Mouse (Mus musculus): ENCODE measurements around the gene Sec23b.

The Sec23b gene

GRCm38 (mm10) chr2:144601576-144601975, 45.5 kb downstream of the Sec23b start:
- DNase-seq (ENCODE audit: inconsistent ontology term): no peak

DNA sequence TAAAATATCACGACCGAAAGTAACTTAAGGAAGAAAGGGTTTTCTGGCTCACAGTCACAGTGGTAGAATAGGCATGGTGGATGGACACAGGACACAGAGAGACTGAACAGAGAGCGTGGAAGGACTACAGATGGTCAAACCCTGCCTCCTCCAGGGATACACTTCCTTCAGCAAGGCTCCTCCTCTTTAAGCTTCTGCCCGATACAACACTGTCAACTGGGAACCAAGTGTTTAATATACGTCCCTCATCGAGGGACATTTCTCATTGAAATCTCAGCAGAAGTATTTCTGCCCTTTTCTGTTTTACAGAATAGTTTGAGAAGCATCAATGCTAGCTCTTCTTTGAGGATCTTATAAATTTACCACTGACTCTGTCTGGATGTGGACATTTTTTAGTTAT, 57.9 kb downstream of the Sec23b start:
- DNase-seq (ENCODE audit: inconsistent ontology term): no peak

DNA sequence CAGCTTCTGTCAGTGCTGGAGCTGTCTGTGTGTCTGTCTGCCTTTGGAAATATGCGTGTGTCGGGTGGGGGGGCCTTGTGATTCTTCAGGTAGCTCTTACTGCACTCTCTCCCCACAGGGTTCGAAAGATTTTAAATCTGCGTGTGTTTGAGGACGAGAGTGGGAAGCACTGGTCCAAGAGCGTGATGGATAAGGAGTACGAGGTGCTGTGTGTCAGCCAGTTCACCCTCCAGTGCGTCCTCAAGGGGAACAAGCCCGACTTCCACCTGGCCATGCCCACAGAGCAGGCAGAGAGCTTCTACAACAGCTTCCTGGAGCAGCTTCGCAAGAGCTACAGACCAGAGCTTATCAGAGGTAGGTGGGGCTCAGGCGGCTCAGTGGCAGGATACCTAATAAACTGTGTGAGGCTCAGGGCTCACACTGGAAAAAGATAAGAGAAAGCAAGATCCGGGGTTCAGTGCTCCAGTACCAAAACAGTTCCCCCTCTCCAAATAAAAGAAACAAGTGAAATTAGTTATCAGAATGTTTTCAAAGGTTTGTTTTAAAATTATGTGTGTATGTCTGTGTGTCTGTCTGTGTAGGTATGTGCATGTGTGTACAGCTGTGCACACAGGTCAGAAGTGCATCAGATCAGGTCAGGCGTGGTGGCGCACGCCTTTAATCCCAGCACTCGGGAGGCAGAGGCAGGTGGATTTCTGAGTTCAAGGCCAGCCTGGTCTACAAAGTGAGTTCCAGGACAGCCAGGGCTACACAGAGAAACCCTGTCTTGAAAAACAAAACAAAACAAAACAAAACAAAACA, 61.2 kb downstream of the Sec23b start:
- no peak for DNase-seq (ENCODE audit: inconsistent ontology term)

- no peak for DNase-seq (ENCODE audit: inconsistent ontology term)
Measured at GRCm38 (mm10) chr2:144621491-144621890, 65.5 kb downstream of the Sec23b start.

DNA sequence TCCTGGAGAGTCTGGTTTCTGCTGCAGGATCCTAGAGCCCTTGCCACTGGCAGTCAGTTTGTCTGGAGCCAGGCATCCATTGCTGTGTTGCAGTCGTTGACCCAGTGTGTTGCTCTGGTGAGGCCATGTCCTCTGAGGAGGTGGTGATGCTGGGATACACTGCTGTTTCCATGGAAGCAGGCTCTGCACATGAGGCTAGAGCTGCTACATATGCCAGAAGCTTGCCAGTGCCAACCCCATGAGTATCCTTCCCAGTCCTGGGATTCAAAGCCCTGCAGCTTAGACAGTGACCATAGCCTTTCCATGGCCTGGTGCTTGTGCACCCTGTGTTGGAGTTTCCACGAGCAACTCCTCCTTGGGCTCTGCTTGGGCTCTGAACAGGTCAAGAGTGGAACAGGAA, 77.5 kb downstream of the Sec23b start:
- DNase-seq (ENCODE audit: inconsistent ontology term): no peak

DNA sequence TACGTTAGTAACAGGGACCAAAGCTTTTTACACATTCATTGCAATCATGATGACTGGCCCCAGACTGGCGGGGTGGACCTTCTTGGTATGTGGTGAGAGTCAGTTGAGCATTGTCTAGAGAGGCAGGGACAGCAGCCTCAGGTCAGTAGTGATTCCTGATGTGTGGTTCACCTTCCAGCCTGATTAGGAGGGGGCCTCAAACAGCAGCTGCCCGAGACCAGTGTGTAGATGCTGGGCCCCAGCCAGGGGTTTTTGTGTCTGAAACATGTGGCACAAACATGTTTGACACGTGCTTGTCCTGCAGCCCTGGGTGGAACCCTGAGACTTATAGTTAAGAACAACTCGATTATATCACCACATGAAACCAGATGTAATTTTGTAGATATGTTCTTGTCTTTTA, 78.2 kb downstream of the Sec23b start:
- DNase-seq (ENCODE audit: inconsistent ontology term): no peak

DNA sequence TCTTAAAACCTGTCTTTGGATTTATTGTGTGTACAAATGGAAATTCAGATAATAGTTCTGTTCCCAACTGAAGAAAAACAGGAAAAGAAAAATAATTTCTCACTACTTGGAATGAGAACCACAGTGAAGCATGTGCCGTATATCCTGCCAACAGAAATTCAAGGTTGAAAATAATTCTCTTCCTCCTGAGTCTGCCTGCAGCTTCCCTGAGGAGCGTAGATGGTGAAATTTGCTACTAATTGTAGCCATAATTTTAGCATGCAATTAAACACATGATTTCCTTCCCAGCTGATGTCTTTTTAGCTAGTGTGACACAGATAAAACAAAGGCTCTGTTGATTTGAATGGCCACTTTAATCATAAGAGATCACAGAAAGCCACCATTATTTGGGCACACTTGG, 78.7 kb downstream of the Sec23b start:
- DNase-seq (ENCODE audit: inconsistent ontology term): no peak

GRCm38 (mm10) chr2:144635644-144636320, 79.8 kb downstream of the Sec23b start:
- no peak for DNase-seq (ENCODE audit: inconsistent ontology term)

- DNase-seq (ENCODE audit: inconsistent ontology term): no peak
Measured at GRCm38 (mm10) chr2:144637204-144637603, 81.2 kb downstream of the Sec23b start.

DNA sequence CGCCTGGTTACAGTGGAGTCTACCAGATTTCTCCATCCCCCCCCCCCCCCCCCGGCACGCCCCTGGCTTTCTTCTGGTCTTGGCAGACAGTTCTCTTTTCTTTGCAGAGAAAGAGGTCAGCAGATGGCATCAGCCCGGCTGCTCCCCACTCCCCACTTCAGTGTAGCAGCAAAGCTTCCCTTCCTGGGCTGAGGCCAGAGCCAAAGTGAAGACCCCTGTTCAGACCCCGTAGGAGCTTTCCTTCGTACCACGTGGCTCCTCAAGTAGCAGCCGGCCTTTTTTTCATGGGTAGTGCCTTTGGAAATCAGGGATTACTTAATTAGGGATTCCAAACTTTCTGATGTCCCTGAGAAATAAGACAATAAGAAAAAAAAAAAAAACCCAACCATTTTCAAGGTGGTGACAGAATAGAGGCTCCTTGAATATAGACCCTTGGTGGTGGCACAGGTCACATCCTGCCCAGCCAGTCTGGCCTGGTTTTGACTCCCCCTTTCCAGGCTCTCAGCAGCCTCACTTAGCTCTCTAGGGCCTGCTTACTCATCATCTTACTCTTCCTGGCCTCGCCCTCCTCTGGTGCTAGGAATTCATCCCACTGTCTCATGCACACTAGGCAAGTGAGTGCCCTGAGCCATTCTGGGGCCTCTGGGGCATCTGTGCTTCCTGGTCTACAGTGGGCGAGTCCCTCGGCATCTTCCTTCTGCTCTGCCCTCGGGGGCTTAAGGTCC, 81.8 kb downstream of the Sec23b start:
- DNase-seq (ENCODE audit: inconsistent ontology term): no peak

DNA sequence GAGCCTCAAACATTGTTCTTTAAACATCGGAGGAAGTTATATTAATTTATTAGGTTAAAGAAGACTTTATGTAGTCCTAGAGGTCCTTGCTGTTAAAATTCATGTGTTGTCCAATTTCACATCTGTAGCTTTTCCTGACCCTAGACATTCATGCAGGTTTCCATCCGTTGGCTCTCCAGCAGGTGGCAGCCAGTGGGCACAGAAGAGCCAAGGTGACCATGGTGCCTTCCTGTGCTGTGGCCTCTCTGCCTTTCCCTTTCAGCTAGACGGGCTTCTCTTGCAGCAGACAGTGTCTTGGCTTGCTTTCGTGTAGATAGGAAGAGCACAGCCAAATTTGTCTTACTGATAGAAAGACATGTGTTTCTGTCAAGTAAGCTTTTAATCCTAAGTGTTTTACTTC, 82.7 kb downstream of the Sec23b start:
- DNase-seq (ENCODE audit: inconsistent ontology term): no peak

DNA sequence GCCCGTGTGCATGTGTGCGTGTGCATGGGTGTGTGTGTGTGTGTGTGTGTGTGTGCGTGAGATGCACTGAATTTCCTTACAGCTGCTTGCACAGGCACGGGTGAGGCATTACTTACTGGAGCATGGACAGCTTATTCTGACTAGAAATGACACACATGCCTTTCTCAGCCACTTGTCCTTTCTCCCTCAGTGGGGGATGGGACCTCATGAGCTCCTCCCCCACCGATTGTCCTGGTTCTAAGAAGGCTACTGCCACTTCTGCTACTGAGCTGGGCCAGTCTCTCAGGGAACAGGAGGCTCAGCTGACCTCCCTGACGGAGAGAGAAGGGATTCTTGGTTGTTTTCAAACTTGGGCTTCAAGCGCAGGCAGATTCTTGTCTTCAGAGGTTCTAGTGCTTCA, 84.1 kb downstream of the Sec23b start:
- no peak for DNase-seq (ENCODE audit: inconsistent ontology term)
